Mouse (Mus musculus) R1 (cell line): Measurements from ENCODE around the gene 4833420G17Rik.
"Not testable (repeated sequence)": the region's sequence is repeated elsewhere in the genome, so short reads cannot be mapped to it uniquely, and the experiment has no call there.

ENCODE experiments used
- DNase-seq: peaks from one replicate; pipeline ENCODE4 v3.0.0-alpha.2; 2018; ENCODE audit warnings: low read depth, low spot score

The 4833420G17Rik gene

DNA sequence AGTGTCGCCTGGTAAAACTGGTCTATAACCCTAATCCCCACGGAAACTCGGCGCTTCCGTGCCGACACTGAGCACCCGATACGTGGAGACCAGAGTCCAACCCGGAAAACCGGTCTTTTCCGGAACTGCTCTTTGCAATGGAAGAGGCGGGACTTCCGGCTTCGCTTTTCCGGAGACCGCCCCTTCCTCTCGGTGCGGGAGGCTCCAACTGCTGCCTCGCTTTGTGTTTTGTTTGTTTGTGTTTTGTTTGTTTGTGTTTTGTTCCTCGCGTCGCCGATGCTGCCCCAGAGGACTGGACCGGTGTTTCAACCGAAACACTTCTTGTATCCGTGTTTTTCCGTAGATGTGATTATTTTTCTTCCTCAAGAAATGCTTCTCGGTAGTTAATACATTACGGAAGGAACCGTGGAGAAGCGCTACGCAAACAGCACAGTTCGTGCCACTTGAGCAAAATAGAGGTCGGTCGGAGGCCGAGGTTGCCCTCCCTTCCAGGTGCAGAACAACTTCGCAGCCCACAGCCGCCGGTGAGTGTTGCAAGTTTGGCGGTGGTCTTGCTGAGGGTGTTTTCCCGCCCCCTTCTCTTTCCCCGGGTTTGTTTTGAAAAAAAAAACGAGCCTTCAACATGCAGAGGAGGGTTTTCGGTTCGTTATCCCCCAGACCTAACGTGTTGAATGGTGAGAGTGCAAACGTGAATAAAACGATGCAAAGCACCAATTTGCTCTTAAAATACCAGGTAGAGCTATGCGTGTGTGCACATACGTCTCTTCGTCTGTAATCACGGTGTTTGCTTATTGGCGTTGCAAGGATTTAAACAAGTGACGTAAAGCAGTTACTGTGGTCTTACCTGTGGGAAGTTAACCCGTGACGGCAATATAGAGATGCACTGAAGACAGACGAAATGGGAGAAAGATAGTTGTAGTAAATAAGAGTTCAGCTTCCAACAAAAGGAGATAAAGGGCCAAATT, at the start of gene 4833420G17Rik:
Gene 4833420G17Rik (plus strand): TSS at position 173 of the 965 bp plus-strand sequence.
- peak; percentile 96 for DNase-seq

DNA sequence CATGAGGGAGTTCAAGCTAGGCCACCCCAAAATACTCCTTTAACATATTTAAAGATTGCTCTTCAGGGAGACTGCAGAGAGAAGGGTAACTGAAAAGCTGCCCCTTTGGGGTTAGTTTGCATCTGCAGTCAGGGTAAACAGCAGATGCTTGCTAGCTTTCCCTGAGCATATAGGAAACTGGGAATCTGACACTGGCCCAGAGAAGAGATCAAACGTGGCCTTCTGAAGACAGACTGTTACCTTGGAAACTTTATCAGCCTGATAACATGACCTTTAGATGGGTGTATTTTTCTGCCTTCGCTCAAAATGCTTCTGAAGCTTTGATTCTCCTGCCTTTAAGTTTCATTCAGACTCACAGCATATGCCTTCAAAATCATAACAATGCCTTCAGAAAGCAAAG, 49.5 kb upstream of the 4833420G17Rik start:
- no peak for DNase-seq

DNA sequence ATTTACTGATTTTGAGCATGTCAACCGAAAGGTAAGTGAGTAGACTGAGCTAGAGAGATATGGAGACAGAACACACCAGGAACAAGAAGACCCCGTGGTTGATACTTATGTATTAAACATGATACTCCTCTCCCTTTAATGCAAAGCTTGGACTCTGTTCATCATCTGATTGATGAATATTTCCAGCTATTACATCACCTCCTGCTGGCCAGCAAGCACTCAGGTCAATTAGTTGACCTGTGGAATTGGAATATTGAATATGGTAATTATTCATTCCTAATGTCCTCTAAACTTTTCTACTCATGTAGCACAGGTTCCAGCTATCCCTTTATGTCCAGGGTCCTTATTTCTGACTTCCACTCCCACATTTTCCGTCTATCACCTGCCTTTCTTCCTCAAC, 44.1 kb upstream of the 4833420G17Rik start:
- no peak for DNase-seq

DNA sequence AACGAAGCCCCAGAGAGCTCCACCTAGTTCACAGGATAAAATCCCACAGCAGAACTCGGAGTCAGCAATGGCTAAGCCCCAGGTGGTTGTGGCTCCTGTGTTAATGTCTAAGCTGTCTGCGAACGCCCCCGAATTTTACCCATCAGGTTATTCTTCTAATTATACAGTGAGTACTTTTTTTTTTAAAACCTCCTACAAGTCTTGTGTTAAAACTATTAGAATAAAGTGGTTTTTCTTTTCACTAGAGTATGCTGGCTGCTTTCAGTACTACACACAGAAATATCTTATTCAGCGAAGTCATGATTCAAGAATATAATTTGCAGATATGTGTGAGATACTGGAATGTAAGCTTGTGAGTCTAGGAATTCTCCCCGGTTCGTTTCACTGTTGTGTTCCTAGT, 32.4 kb upstream of the 4833420G17Rik start:
- peak; percentile 37 for DNase-seq

- no peak for DNase-seq
These were observed 30.5 kb upstream of the 4833420G17Rik start for GRCm38 (mm10) chr13:119432041-119432440.

- no peak for DNase-seq
These were observed 28.2 kb upstream of the 4833420G17Rik start for GRCm38 (mm10) chr13:119434359-119434758.

GRCm38 (mm10) chr13:119442244-119442643, 20.3 kb upstream of the 4833420G17Rik start:
- DNase-seq = peak; percentile 42

DNA sequence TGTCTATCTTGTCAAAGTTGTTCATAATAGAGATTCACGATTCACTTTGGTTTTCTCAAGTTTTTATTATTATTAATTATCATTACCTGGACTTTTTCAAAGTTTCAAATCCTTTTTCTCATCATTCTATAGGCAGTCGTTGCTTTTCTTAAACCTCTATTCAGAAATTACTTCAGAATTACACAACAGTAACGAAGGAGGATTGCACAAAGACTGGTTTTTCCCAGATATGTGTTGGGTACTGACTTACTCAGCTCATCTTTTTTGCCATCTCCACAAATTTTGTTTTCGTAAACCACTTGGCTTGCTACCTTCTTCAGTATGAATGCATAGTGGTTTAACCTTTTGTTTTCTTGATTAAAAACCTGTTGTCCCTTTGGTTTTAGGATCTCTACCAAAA, 9.0 kb upstream of the 4833420G17Rik start:
- no peak for DNase-seq

GRCm38 (mm10) chr13:119455082-119455481, 7.5 kb upstream of the 4833420G17Rik start:
- DNase-seq = no peak

GRCm38 (mm10) chr13:119456342-119456741, 6.2 kb upstream of the 4833420G17Rik start:
- DNase-seq = no peak

GRCm38 (mm10) chr13:119461900-119462595, 520 bp upstream of the 4833420G17Rik start:
- no peak for DNase-seq

- DNase-seq = no peak
These were observed 14.1 kb downstream of the 4833420G17Rik start for GRCm38 (mm10) chr13:119476631-119477030.

DNA sequence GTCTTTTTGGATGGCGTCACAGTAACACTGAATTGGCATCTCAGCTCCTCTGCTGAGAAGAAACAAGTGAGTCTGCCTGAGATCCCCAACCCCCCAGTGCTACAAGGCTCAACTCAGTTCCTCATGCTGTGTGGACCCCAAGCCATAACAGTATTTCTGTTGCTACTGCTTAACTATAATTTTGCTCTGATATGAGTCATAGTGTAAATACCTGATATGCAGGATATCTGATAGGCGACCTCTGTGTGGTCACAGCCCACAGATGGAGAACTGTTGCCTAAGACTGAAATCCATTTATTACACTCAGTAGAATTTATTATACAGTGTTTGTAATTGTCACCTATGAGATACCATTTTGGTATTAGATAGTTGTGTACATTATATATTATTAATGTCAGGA, 15.2 kb downstream of the 4833420G17Rik start:
- DNase-seq = no peak

DNA sequence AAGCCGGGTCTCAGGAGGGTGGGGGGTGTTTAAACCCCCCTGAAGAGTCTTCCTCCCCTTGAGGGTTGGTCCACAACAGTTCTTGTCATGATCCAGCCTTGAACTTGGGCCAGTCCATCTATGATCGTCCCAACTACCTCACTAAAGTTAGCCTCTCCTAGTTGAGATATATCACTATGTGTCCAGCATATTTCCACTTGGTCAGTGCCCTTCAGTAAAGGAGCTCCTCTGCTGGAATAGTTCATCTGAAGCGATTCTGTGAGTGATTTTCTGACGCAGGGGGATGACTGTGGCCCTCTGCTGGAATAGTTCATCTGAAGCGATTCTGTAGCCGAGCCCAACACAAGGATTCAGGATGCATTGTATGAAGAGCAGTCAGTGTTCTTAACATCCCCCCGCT, 24.8 kb downstream of the 4833420G17Rik start:
- no peak for DNase-seq

- peak; percentile 81 for DNase-seq
These were observed 25.5 kb downstream of the 4833420G17Rik start, which contains the start of the genes Tmem267 and 3110070M22Rik for GRCm38 (mm10) chr13:119487880-119488580. Tmem267 (plus strand) TSS chr13:119488039. 3110070M22Rik (minus strand) TSS chr13:119488383.

DNA sequence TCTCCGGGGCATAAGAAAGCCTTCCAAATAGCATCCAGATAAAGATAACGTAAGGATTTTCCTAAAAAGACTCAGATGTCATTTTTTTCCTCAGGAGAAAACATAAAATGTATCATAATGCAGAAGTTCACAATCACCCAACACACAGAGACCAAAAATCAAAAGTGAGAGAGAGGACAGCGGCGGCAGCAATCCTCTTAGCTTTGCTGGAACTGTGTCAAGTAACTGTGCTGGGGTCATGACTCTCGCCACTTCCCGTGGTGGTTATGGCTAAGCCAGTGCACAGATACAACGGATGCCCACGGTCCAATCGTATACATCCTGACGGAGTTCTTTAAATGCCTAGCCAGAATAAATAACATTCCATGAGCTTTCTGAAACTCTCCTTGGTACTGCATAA, 29.5 kb downstream of the 4833420G17Rik start:
- not testable (repeated sequence) for DNase-seq

DNA sequence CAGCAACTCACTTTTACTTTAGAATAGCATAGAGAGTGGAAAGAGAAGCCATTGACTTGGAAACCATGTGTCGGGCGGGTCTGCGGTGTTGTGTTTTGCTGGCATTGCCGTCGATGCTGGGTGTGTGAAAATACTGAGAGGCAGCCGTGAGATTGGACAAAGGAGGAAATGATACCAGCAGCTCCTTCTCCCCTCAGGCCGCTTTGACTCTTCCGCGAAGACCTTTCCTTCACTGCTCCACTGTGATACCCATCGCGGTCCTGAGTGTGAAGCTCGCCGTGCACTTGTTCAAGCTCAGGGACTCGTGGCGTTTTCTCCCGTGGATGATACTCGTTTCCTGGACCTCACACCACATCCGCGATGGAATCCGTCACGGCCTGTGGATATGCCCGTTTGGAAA, 32.4 kb downstream of the 4833420G17Rik start:
- not testable (repeated sequence) for DNase-seq
